Mouse (Mus musculus): ENCODE results near the gene Zbtb20. TPM values are rescaled to one million over a fixed set of nuclear protein-coding genes. Genes with fewer than 3 reads are reported as not detected.

The Zbtb20 gene
- polyA plus RNA-seq, 1 experiment from 2014 or later, result 15.4 TPM

DNA sequence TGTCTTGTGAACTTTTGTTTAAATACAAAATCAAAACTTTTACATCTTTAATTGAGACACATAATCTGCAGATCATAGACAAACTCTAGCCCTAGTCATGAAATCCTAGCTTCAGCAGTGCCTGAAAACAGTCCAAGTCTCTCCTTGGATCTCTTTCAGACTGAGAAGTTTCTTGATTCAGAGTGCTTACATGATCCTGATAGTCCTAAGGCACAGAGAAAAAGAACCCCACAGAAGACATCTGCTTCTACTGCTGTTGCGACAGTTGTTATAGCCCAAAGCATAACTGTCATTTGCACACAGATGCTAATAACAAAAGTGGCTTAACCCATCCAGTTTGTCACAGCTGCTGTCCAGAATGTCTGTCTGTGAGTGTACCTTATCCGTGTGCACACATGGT, 749.6 kb downstream of the Zbtb20 start:
- H3K4me3 ChIP-seq (ENCODE audit: low read depth, low read length), result no peak overlapping the region
- DNase-seq (ENCODE audit: low spot score) (no peak), ATAC-seq (replicated peaks; ENCODE audit: insufficient number of reproducible peaks, low FRiP score, low TSS enrichment, low read depth) (no peak)
- H3K4me2 ChIP-seq (ENCODE audit: low read depth, low read length), result no peak overlapping the region
- no peaks in the 10 kb centered on the region for H3K36me3 ChIP-seq (replicated peaks; ENCODE audit: control insufficient read depth, insufficient read depth, low read depth, low read length)
- no peaks in the 10 kb centered on the region for H3K9me3 ChIP-seq (replicated peaks; ENCODE audit: control insufficient read depth, low read length)
- no peaks in the 10 kb centered on the region for H3K27me3 ChIP-seq (ENCODE audit: control insufficient read depth, insufficient read depth, low read length)
- WGBS, result 68% methylated on average over 2 of the region's 2 CpGs
- H3K27ac ChIP-seq (replicated peaks; ENCODE audit: low read depth, low read length), result no peak overlapping the region
- no peaks in the 10 kb centered on the region for H3K4me1 ChIP-seq (ENCODE audit: control insufficient read depth, insufficient read depth, low read length)
- no peak overlapping the region for H3K9ac ChIP-seq (replicated peaks; ENCODE audit: low read length)

DNA sequence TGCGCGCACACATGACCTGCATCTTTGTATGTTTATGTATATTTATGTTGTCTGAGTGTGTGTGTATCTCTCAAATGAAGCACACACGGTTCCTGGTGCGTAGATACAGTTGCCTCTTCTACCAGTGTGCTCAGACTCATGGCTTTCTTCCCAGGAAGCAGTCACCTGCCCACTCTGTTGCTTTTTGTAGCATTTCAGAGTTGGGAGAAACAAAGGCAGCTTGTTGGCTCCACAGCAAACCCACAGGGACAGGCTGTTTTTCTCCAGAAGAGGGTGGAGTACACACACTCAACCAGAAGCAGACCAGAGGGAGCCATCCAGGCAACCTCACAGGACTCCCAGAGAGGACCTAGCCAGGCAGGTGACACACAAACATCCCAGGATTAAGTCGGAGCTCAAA, 750.3 kb downstream of the Zbtb20 start:
- Histone ChIP-seq H3K9me3 (replicated peaks; ENCODE audit: control insufficient read depth, low read length) (no peaks in the 10 kb centered on the region), H3K4me2 (ENCODE audit: low read depth, low read length) (no peak overlapping the region), H3K36me3 (replicated peaks; ENCODE audit: control insufficient read depth, insufficient read depth, low read depth, low read length) (no peaks in the 10 kb centered on the region), H3K4me3 (ENCODE audit: low read depth, low read length) (no peak overlapping the region), H3K27ac (replicated peaks; ENCODE audit: low read depth, low read length) (no peak overlapping the region), H3K27me3 (ENCODE audit: control insufficient read depth, insufficient read depth, low read length) (no peaks in the 10 kb centered on the region), H3K4me1 (ENCODE audit: control insufficient read depth, insufficient read depth, low read length) (no peaks in the 10 kb centered on the region), H3K9ac (replicated peaks; ENCODE audit: low read length) (no peak overlapping the region)
- DNase-seq (ENCODE audit: low spot score) (no peak), ATAC-seq (replicated peaks; ENCODE audit: insufficient number of reproducible peaks, low FRiP score, low TSS enrichment, low read depth) (no peak)
- whole genome bisulfite sequencing, result 95% methylated on average over 5 of the region's 5 CpGs

DNA sequence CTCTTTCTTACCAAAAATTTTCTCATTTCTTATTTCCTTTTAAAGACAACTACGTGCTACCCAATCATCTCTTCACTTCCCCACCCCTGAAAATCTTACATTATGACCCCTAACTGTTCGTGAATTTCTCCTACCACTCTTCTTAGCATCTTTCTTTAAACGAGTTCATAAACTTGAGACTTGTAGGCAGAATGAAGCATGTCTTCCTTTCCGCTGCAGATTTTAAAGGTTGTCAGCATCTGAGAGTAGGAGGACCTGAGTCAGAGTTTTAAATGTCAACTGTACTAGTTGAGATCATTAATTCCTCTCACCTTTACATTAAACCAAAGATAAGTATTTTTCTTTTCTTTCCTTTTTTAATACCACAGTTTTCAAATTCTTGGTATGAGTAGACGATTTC, 753.0 kb downstream of the Zbtb20 start:
- no peaks in the 10 kb centered on the region for H3K36me3 ChIP-seq (replicated peaks; ENCODE audit: control insufficient read depth, insufficient read depth, low read depth, low read length)
- no peak for ATAC-seq (replicated peaks; ENCODE audit: insufficient number of reproducible peaks, low FRiP score, low TSS enrichment, low read depth)
- H3K9ac ChIP-seq (replicated peaks; ENCODE audit: low read length), result no peak overlapping the region
- no peaks in the 10 kb centered on the region for H3K27me3 ChIP-seq (ENCODE audit: control insufficient read depth, insufficient read depth, low read length)
- H3K4me2 ChIP-seq (ENCODE audit: low read depth, low read length), result no peak overlapping the region
- no peaks in the 10 kb centered on the region for H3K4me1 ChIP-seq (ENCODE audit: control insufficient read depth, insufficient read depth, low read length)
- no peak overlapping the region for H3K27ac ChIP-seq (replicated peaks; ENCODE audit: low read depth, low read length)
- H3K9me3 ChIP-seq (replicated peaks; ENCODE audit: control insufficient read depth, low read length), result no peaks in the 10 kb centered on the region
- DNase-seq (ENCODE audit: low spot score), result no peak
- WGBS, result 90% methylated on average over 5 of the region's 5 CpGs
- H3K4me3 ChIP-seq (ENCODE audit: low read depth, low read length), result no peak overlapping the region

DNA sequence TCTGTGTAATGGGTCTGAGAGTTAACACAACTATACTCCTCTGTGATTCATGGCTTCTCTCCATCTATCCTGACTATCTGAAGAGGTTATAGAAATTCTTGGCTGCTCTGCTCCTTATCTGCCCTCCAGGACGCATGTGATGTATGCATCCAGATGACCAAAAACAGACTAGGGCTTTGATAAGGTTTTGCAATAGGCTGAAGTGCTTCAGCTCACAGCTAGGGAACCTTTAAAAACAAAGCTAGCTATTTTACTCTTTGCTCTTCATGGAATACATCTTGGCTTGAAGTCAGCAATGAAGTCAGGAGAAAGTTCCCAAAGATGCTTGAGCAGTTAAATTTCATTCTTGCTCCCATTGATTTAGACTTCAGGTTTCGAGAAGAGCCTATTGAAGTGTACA, 756.1 kb downstream of the Zbtb20 start:
- DNase-seq (ENCODE audit: low spot score) (no peak), ATAC-seq (replicated peaks; ENCODE audit: insufficient number of reproducible peaks, low FRiP score, low TSS enrichment, low read depth) (no peak)
- H3K9ac ChIP-seq (replicated peaks; ENCODE audit: low read length), result no peak overlapping the region
- H3K4me3 ChIP-seq (ENCODE audit: low read depth, low read length), result no peak overlapping the region
- WGBS, result 82% methylated on average over 2 of the region's 2 CpGs
- no peaks in the 10 kb centered on the region for H3K36me3 ChIP-seq (replicated peaks; ENCODE audit: control insufficient read depth, insufficient read depth, low read depth, low read length)
- H3K9me3 ChIP-seq (replicated peaks; ENCODE audit: control insufficient read depth, low read length), result no peaks in the 10 kb centered on the region
- no peak overlapping the region for H3K4me2 ChIP-seq (ENCODE audit: low read depth, low read length)
- H3K27ac ChIP-seq (replicated peaks; ENCODE audit: low read depth, low read length), result no peak overlapping the region
- H3K4me1 ChIP-seq (ENCODE audit: control insufficient read depth, insufficient read depth, low read length), result no peaks in the 10 kb centered on the region
- no peaks in the 10 kb centered on the region for H3K27me3 ChIP-seq (ENCODE audit: control insufficient read depth, insufficient read depth, low read length)

DNA sequence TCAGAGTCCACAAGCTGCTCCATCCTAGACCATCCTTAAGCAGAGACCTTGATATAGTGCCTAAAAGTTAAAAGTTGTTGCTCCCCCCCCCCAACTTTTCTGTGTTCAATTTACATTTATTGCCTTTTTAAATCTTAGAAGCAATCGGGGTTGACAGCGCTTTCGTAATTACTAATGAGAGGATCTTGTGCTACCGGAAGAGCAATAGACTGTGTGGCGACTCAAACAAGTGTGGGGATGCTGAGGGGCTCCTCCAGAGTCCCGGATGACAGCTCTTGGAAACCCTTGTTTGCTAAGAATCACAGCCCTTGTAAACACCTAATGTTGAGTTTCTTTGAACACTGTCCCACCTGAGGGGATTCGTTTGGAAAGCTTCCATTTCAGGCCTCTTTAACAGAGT, 758.4 kb downstream of the Zbtb20 start:
- Histone ChIP-seq H3K27me3 (ENCODE audit: control insufficient read depth, insufficient read depth, low read length) (no peaks in the 10 kb centered on the region), H3K36me3 (replicated peaks; ENCODE audit: control insufficient read depth, insufficient read depth, low read depth, low read length) (no peaks in the 10 kb centered on the region), H3K4me3 (ENCODE audit: low read depth, low read length) (no peak overlapping the region), H3K9me3 (replicated peaks; ENCODE audit: control insufficient read depth, low read length) (no peaks in the 10 kb centered on the region), H3K27ac (replicated peaks; ENCODE audit: low read depth, low read length) (no peak overlapping the region), H3K4me1 (ENCODE audit: control insufficient read depth, insufficient read depth, low read length) (no peaks in the 10 kb centered on the region), H3K9ac (replicated peaks; ENCODE audit: low read length) (no peak overlapping the region), H3K4me2 (ENCODE audit: low read depth, low read length) (no peak overlapping the region)
- WGBS, result 89% methylated on average over 7 of the region's 7 CpGs
- DNase-seq (ENCODE audit: low spot score) (no peak), ATAC-seq (replicated peaks; ENCODE audit: insufficient number of reproducible peaks, low FRiP score, low TSS enrichment, low read depth) (no peak)

DNA sequence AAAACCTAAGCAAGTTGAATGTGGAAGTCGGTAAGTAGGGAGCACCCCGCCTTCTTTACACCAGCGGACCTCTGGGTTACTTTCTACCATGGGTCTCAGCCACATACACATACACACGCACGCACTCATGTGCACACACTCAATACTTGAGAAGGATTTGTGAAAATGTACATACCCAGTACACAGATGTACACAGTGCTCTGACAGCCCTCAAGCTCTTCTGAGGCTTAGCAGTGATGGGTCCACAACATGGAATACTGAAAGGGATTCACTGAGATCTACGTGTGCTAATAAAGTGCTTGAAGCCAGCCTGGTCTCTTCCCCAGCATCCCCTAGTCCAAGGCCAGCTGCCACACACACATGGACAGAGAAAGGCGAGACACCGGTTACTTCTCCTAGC, 761.6 kb downstream of the Zbtb20 start:
- H3K4me1 ChIP-seq (ENCODE audit: control insufficient read depth, insufficient read depth, low read length), result no peaks in the 10 kb centered on the region

DNA sequence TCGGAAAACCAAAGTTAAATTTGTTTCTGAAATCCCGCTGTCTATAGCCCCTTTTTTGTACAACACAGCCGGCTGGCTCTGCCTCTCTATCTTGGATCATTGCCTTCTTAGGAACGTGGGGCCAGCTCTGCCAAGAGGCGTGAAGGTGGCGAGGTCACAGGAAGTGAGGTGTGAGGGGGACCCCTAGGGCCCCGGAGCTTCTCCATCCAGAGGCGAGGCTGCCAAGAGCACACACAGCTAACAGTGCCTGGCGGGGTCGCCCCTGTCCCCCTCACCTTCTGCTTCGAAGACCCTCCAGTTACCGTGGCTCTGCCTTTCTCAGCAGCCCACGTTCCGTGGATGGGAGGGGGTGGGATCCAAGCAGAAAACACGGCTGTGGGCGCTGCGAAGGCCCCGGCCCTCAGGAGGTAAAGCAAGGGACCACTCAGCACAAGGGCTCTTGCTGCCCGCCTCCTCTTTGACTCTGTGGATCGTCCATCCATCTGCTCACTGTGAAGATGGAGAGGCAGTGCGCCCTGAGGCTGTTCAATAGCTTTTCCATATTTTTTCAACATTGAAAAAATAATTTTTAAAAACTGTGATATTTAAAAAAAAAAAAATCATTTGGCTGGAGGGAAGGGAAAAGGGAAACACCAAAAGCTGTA, 762.8 kb downstream of the Zbtb20 start:
- Histone ChIP-seq H3K4me1 (ENCODE audit: control insufficient read depth, insufficient read depth, low read length) (no peaks in the 10 kb centered on the region), H3K27ac (replicated peaks; ENCODE audit: low read depth, low read length) (no peak overlapping the region; the same call in 1 of the 2 replicates), H3K9ac (replicated peaks; ENCODE audit: low read length) (no peak overlapping the region), H3K9me3 (replicated peaks; ENCODE audit: control insufficient read depth, low read length) (no peaks in the 10 kb centered on the region), H3K36me3 (replicated peaks; ENCODE audit: control insufficient read depth, insufficient read depth, low read depth, low read length) (no peaks in the 10 kb centered on the region), H3K4me2 (ENCODE audit: low read depth, low read length) (no peak overlapping the region), H3K27me3 (ENCODE audit: control insufficient read depth, insufficient read depth, low read length) (no peaks in the 10 kb centered on the region), H3K4me3 (ENCODE audit: low read depth, low read length) (no peak overlapping the region)
- DNase-seq (ENCODE audit: low spot score) (no peak), ATAC-seq (replicated peaks; ENCODE audit: insufficient number of reproducible peaks, low FRiP score, low TSS enrichment, low read depth) (no peak)
- WGBS, result 75% methylated on average over 21 of the region's 21 CpGs

More for the DNA sequence above, 761.6 kb downstream of the Zbtb20 start:
- Histone ChIP-seq H3K4me2 (ENCODE audit: low read depth, low read length) (no peak overlapping the region), H3K4me3 (ENCODE audit: low read depth, low read length) (no peak overlapping the region), H3K27me3 (ENCODE audit: control insufficient read depth, insufficient read depth, low read length) (no peaks in the 10 kb centered on the region), H3K9ac (replicated peaks; ENCODE audit: low read length) (no peak overlapping the region), H3K27ac (replicated peaks; ENCODE audit: low read depth, low read length) (no peak overlapping the region), H3K36me3 (replicated peaks; ENCODE audit: control insufficient read depth, insufficient read depth, low read depth, low read length) (no peaks in the 10 kb centered on the region), H3K9me3 (replicated peaks; ENCODE audit: control insufficient read depth, low read length) (no peaks in the 10 kb centered on the region)
- WGBS, result 91% methylated on average over 8 of the region's 8 CpGs
- no peak for ATAC-seq (replicated peaks; ENCODE audit: insufficient number of reproducible peaks, low FRiP score, low TSS enrichment, low read depth)
- no peak for DNase-seq (ENCODE audit: low spot score)

DNA sequence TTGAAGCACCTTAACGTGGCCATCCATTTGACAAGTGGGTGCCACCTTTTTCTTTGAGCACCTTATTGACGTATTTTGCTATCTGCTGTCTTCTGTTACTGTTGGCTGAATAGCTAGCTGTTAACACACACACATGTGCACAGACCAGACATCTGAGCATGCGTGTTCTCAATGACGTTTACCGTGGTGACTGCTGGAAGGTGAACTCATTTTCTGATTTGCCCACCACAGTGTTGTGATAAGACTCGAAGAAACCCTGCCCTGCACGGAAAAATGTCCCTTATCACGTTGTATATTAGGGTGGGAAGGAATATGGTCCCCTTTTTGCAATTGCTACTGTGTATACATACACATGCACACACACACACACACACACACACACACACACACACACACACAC, 765.5 kb downstream of the Zbtb20 start:
- no peaks in the 10 kb centered on the region for H3K9me3 ChIP-seq (replicated peaks; ENCODE audit: control insufficient read depth, low read length)
- WGBS, result 84% methylated on average over 8 of the region's 8 CpGs
- H3K9ac ChIP-seq (replicated peaks; ENCODE audit: low read length), result no peak overlapping the region
- no peak for DNase-seq (ENCODE audit: low spot score)
- no peaks in the 10 kb centered on the region for H3K36me3 ChIP-seq (replicated peaks; ENCODE audit: control insufficient read depth, insufficient read depth, low read depth, low read length)
- no peaks in the 10 kb centered on the region for H3K4me1 ChIP-seq (ENCODE audit: control insufficient read depth, insufficient read depth, low read length)
- H3K27ac ChIP-seq (replicated peaks; ENCODE audit: low read depth, low read length), result no peak overlapping the region
- H3K4me2 ChIP-seq (ENCODE audit: low read depth, low read length), result no peak overlapping the region
- no peak for ATAC-seq (replicated peaks; ENCODE audit: insufficient number of reproducible peaks, low FRiP score, low TSS enrichment, low read depth)
- H3K27me3 ChIP-seq (ENCODE audit: control insufficient read depth, insufficient read depth, low read length), result no peaks in the 10 kb centered on the region
- no peak overlapping the region for H3K4me3 ChIP-seq (ENCODE audit: low read depth, low read length)

Measured in embryonic facial prominence, embryonic 11.5 days (tissue).